Mouse (Mus musculus) thymus, postnatal 10 days (tissue): ENCODE measurements around the gene Clrn3.
A peak's percentile ranks its signal among the peaks of the same experiment; 100 is the strongest.
"Not testable (repeated sequence)": the region's sequence is repeated elsewhere in the genome, so short reads cannot be mapped to it uniquely, and the experiment has no call there.

Source experiments
- DNase-seq, 2 experiments: peaks; one replicate each; pipeline ENCODE4 v3.0.0; 2021; ENCODE audit warnings: low spot score in 2 of 2

Gene Clrn3

DNA sequence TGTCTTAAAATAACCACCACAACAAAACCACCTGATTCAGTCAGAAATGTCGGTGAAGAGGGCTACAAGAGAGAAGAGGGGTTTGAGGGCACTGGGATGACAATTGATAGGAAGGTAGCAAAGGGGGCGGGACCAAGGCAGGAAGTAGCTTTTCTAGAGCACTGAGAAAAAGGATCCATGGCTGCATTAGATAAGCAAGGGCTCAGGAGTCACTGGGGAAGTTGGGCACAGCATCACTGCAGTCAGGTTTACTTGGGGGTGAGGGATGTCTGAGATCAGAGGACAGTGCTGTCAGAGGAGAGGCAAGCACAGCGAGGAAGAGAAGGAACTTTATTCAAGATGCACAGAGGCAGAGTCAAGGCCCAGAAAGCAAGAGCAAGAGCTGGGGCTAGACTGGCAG, 7.5 kb upstream of the Clrn3 start:
- no peak for DNase-seq

GRCm38 (mm10) chr7:135534548-135535189, 6.2 kb upstream of the Clrn3 start:
- DNase-seq: no peak

DNA sequence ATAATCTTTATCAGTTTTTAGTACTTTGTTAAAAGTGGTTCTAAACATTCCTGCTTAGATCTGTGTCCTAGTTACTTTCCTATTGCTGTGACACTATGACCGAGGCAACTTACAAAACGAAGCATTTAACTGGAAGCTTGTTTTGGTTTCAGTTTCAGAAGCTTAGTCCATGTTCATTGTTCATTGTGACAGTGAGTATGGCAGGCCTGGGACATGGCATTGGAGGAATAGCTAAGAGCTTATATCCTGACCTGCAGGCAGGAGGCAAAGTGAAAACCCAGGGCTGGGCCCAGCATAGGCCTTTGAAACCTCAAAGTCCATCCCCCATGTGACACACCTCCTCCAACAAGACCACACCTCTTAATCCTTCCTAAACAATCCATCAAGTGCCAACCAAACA, 614 bp upstream of the Clrn3 start:
- no peak for DNase-seq

DNA sequence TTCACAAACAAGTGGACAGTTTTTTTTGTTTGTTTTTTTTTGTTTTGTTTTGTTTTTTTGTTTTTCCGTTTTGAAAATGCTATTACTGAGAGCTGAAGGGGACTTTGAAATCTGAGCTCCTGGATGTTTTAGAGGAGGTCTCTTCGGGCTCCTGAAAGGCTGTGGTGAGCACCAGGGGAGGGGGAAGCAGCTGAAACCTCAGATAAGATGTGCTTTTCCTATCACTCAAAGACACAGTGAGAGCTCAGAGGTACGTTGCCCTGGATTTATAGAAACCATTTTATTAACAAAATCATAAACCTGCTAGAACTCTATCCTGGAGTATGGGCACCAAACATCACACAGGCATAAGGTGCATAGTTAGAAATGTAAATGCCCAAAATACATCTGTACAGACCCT, 1.3 kb downstream of the Clrn3 start:
- no peak for DNase-seq

DNA sequence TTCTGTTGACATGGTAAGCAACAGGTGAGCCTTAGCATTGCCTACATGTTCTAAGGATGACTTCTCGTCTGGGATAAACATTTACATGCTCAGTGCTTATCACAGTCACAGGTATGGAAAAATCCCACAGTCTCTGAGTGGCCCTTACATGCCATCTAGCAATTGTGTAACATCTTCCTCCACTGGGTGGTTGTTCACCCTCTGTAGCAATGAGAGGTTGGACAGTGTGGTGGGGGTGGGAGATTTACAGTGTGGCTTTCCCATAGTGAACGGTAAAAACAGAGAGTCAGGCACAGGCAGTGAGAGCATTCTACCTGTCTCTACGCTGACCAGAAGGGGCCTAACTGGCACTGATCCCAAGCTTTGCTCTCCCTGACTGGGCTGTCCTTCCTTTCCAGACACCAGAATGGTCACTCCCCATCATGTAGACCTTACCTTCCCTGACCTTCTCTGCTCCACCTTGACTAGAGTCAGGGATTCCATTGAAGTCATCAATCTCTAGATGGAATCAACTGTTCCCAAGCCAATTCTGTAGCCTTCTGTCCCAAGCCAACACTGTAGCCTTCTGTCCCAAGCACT, 1.8 kb downstream of the Clrn3 start:
- DNase-seq: no peak

- DNase-seq: no peak
Measured at GRCm38 (mm10) chr7:135524424-135524967, 4.0 kb downstream of the Clrn3 start.

DNA sequence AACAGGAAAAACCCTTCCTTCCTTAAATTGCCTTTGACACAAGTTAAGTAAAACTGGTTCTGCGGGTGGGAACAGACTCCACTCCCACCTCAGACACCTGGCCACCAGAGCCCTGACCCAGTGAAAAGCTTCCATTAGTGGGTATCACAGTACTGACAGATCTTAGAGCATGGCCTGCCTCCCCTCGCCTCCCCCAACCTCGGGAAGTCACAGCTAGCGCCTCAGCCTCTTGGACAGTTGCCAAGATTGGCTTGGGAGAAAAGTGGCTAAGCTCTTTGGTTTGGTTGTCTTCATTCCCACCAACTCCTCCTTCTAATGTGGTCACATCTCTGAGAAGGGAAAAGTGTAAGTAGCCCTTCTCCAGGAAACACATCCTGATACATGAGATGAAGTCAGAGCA, 4.5 kb downstream of the Clrn3 start:
- no peak for DNase-seq

DNA sequence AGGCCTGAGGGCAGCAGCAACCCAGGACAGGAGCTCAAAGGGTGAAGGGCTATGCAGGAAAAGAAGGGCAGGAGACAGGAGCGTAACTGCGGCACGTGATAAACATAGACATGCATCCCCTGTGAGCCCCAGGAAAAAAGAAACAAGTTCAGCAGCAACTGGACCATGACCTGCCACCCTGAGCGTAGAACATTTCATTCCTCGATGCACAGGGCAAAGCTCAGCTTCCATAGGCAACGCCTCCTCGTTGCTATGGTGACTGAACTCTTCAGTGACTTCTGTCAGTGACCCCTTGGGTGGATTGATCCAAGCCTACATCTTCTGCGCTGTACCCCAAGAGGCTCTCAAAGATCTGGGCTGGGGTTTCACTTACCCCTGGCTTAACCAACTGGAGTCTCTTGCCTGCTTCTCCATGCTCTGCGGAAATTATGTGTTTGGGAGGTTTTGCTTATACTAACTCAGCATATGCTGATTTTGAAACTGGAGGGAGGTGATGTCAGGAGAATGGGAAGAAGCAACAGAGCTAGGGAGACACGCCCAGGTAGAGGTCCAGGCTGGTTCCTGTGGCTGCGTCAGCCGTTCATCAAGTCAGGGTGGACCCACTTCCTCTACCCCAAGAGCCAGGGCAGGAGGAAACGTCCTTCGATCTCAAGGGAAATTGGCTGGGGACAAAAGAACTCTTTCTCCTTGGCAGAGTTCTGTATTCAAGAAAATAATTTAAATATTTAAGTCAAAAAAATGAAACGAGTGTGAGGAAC, 6.5 kb downstream of the Clrn3 start:
- no peak for DNase-seq

DNA sequence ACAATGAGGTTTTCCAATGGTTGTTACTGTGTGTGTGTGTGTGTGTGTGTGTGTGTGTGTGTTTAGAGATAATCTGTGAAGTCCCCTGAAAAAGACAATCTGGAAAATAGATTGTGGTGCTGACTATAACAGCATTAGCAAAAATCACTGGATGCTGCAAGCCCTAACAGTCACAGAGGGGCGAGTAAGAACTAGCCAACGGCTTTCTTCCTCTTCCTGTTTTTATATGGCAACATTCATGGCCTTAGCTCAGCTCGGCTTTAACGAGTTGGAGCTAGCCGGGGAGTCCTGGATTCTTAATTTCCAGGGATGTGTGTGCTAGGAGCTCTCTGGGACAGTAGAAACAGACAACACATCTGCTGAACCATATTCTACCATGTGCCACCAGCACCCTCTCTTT, 8.2 kb downstream of the Clrn3 start:
- DNase-seq: no peak

GRCm38 (mm10) chr7:135517191-135517590, 11.3 kb downstream of the Clrn3 start:
- peak in 1 of 2 experiments; percentile 24 for DNase-seq

DNA sequence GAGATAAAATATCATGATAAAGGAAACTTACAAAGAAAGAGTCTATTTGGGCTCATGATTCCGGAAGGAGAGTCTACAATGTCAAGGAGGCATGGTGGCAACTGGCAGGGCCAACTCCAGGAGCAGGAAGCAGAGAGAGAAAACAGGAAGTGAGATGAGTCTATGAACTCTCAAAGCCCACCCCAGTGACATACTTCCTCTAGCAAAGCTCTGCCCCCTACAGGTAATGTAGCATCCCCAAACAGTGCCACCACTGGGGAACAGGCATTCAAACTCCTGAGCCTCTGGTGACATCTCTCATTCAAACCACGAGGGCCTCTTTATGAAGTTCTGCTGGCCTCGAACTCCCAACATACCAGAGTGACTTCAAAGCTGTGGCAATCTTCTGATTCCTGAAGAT, 16.7 kb downstream of the Clrn3 start:
- peak in 1 of 2 experiments; percentile 1 for DNase-seq

GRCm38 (mm10) chr7:135510431-135510830, 18.0 kb downstream of the Clrn3 start:
- DNase-seq: peak in 1 of 2 experiments; percentile 2

GRCm38 (mm10) chr7:135509272-135509671, 19.2 kb downstream of the Clrn3 start:
- no peak for DNase-seq

GRCm38 (mm10) chr7:135508602-135509001, 19.9 kb downstream of the Clrn3 start:
- DNase-seq: no peak

GRCm38 (mm10) chr7:135506506-135506905, 21.9 kb downstream of the Clrn3 start:
- DNase-seq: not testable (repeated sequence)

- DNase-seq: no peak
Measured at GRCm38 (mm10) chr7:135499403-135499802, 29.1 kb downstream of the Clrn3 start.

- no peak for DNase-seq
Measured at GRCm38 (mm10) chr7:135498565-135499186, 29.8 kb downstream of the Clrn3 start.

DNA sequence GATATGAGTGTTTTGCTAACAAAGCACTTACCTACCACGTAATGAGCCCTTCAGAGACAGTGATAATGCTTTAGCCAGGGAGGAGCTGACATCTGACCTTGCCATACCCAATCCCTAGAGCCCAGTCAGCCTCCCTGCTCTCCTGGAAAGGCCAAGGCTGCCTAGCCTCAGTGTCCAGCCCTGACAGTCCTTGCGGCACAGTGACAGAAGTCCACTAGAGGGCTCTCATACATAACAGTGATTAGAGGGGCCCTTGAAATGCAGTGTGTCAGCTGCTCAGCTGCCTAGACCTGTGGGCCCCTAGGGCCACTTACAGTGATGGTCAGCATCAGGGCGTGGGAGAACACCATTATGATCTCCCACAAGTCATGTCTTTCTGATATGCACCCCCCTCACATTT, 33.2 kb downstream of the Clrn3 start:
- DNase-seq: no peak

DNA sequence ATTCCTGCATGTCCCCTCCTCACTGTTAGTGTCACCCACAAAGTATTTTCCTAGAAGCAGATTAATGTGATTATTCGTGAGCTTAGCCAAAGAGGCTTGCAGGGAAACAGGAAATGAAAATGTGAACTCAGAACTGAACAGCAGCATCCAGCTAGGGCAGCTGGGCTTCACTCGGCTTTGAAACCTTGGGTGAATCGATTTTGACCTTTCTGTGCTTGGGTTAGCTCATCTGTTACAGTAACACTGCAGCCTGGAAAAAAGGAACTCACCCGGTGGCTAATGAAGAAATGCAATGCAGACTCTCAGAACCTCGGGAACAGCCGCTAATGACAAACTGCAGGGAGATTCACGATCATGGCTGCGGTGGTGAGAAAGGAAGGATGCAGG, 38.0 kb downstream of the Clrn3 start:
- no peak for DNase-seq

- no peak for DNase-seq
Measured at GRCm38 (mm10) chr7:135489724-135490499, 38.5 kb downstream of the Clrn3 start.

DNA sequence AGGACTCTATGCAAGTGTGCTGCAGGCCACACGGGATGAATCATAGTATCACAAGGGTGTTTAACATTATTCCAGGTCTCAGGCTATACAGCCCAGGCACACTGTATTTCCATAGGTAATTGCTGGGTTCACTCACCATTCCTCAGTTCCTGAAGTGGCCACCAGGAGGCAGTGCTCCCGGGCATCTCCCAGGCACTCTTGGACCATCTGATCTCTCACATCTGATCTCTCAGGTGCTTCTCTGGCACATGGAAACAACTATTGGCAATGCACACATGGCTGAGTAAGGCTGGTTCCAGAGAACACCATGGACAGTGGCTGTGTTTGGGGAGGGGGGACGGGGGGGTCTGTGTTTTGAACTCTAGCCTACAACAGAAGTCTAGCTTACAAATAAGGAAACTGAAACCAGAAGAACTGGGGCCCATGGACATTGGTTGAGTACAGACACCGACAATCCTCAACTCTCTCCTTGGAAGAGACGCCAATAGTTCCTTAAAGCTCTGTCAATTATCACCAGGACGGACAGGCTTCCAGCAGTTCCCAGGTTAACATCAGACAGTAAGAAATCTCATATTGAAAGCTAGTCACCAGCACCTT, 40.1 kb downstream of the Clrn3 start:
- peak in 1 of 2 experiments; percentile 50 for DNase-seq
